Mouse (Mus musculus) right cerebral cortex, postnatal 10 days (tissue): Measurements from ENCODE around the gene Hs3st3b1.

Experiments used
- DNase-seq, 2 experiments: peaks; one replicate each; pipeline ENCODE4 v3.0.0; 2021; ENCODE audit warnings: low spot score in 2 of 2

Gene Hs3st3b1

GRCm38 (mm10) chr11:63891479-63892020, 30.5 kb downstream of the Hs3st3b1 start:
- no peak for DNase-seq

GRCm38 (mm10) chr11:63883385-63883784, 38.7 kb downstream of the Hs3st3b1 start:
- DNase-seq: no peak

GRCm38 (mm10) chr11:63880296-63880695, 41.8 kb downstream of the Hs3st3b1 start:
- no peak for DNase-seq

- no peak for DNase-seq
Observed at GRCm38 (mm10) chr11:63879261-63879660, 42.8 kb downstream of the Hs3st3b1 start.

- DNase-seq: no peak
Observed at GRCm38 (mm10) chr11:63878616-63879015, 43.5 kb downstream of the Hs3st3b1 start.

- DNase-seq: no peak
Observed at GRCm38 (mm10) chr11:63862746-63863145, 59.3 kb downstream of the Hs3st3b1 start.

- DNase-seq: no peak
Observed at GRCm38 (mm10) chr11:63861982-63862381, 60.1 kb downstream of the Hs3st3b1 start.

- no peak for DNase-seq
Observed at GRCm38 (mm10) chr11:63851041-63851730, 70.9 kb downstream of the Hs3st3b1 start.

- DNase-seq: no peak
Observed at GRCm38 (mm10) chr11:63850261-63850660, 71.8 kb downstream of the Hs3st3b1 start.

- DNase-seq: no peak
Observed at GRCm38 (mm10) chr11:63845379-63845778, 76.7 kb downstream of the Hs3st3b1 start.

GRCm38 (mm10) chr11:63844701-63845100, 77.4 kb downstream of the Hs3st3b1 start:
- DNase-seq: no peak

- no peak for DNase-seq
Observed at GRCm38 (mm10) chr11:63837526-63837925, 84.6 kb downstream of the Hs3st3b1 start.
